Mouse (Mus musculus): ENCODE data around the gene Rfx4. TPM values are rescaled to one million over a fixed set of nuclear protein-coding genes. Genes with fewer than 3 reads are reported as not detected.

The Rfx4 gene
- polyA plus RNA-seq, 1 experiment from 2014 or later = 34.3 TPM

Other genes with a start within 250 kb of the Rfx4 start
- gene Ckap4, start 222.0 kb upstream of the Rfx4 start, polyA plus RNA-seq (2015; fragmentation: Nextera tagmentation; extraction: Ambion mirVana) = 48.7 and 60.9 TPM in 2 replicates
- 18.5 and 19.5 TPM in 2 replicates for gene Tcp11l2, start 179.4 kb upstream of the Rfx4 start, polyA plus RNA-seq (2015; fragmentation: Nextera tagmentation; extraction: Ambion mirVana)
- gene Polr3b, start 133.8 kb upstream of the Rfx4 start, polyA plus RNA-seq (2015; fragmentation: Nextera tagmentation; extraction: Ambion mirVana) = 17.2 and 18.6 TPM in 2 replicates
- 44.9 and 49.9 TPM in 2 replicates for gene Ric8b, start 161.6 kb downstream of the Rfx4 start, polyA plus RNA-seq (2015; fragmentation: Nextera tagmentation; extraction: Ambion mirVana)